Mouse (Mus musculus) cortical plate, adult 2 months (tissue): ENCODE results near the gene Gga1.

Source experiments
- CTCF ChIP-seq: fragments of 200-500 bp; IDR thresholded peaks from 2 replicates; pipeline ENCODE4 v1.5.1; 2011; ENCODE audit warnings: mild to moderate bottlenecking, control low read depth, low read length; ENCODE audit not compliant: insufficient read depth; ENCODE audit errors: extremely low read depth
- POLR2A ChIP-seq: fragments of 200-500 bp; IDR thresholded peaks from 2 replicates; pipeline ENCODE4 v1.6.1; 2011; ENCODE audit warnings: mild to moderate bottlenecking, low read length, control low read depth; ENCODE audit not compliant: insufficient read depth; ENCODE audit errors: extremely low read depth

DNA sequence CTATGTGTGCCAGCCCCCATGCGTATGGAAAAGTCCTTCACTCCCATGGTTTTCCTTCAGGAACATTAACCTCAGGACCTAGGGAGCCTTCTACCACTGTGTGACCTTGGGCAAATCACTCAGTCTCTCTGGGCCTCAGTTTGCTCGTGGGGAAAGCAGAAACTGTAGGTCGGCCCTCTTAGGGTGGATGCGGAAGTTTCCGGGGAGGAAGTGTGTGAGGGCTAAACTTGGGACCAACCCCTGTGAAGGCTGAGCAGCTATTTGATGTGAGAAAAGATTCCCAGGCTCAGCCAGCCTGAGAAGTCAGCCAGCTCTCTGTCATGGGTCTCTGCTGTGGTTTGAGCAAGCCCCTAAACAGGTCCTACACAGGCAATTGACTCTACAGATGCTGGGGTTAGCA, 14.7 kb upstream of the Gga1 start:
- TF ChIP-seq CTCF (no peak), POLR2A (no peak)
